Mouse (Mus musculus): ENCODE data around the gene Pcgf5. TPM values are rescaled to one million over a fixed set of nuclear protein-coding genes. Genes with fewer than 3 reads are reported as not detected.
A peak's percentile ranks its signal among the peaks of the same experiment; 100 is the strongest.

The Pcgf5 gene
- total RNA-seq (2021) = 10 to 100 TPM; 68.8 to 76.0 TPM

DNA sequence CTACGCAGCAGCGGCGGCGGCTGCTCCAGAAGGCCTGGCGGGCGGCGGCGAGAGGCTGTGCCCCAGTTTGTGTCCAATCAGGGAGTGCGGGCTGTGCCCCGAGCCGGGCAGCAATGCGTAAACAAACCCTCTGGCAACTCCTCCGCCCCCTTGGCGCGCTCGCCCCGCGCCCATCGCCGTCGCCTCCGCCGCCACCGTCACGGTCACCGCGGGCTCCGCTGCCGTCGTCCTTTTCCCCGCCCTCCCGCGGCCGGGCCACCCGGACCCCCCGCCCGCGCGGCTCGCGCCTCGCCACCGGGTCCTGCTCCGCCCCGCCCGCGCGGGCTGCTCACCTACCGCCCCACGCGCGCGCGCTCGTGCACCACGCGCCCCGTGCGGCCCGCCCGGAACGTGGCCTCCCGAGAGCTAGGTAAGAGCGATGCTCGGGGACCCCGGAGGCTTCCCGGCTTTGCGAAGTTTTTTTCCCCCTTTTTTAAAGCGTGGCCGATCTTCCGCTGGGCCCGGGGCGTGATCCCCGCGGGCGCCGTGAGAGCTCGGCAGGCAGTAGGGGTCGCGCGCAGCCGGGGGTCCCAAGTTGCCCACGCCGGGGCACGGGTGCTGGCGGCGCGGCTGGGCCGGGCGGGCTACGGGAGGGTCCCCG is at the start of gene Pcgf5:
Gene Pcgf5, plus strand, starts transcription at position 149 of the 640 bp plus-strand sequence.
- intact Hi-C loops (cut with DNase I) = loop anchor here (2.0 to 5.0 kb wide), 4 partner anchors 63 to 231 kb away; no protein-coding TSS in a partner anchor
- DNase-seq = peak; percentile 73 to 82

- DNase-seq = no peak
- intact Hi-C loops (cut with DNase I) = no loop called here
These were observed 42.6 kb upstream of the Pcgf5 start for GRCm38 (mm10) chr19:36305542-36305941.

DNA sequence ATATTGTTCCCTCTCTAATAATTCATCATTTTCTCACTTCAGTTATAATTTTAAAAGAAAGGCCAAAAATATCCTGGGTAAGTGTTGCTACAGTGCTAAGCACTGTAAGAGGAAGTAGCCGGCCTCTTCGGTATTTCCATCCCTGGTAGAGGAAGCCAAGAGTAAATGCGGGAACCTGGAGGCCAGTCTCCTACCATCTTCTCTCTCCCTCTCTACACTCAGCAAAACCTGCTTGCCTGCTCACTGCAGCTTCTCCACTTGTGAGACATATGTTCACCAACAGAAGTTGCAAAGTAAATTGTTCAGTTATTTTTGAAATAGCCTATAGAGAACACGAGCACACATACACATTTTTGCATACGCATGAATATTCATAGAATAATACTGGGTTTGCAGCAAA is 34.1 kb upstream of the Pcgf5 start:
- intact Hi-C loops (cut with DNase I) = no loop called here

DNA sequence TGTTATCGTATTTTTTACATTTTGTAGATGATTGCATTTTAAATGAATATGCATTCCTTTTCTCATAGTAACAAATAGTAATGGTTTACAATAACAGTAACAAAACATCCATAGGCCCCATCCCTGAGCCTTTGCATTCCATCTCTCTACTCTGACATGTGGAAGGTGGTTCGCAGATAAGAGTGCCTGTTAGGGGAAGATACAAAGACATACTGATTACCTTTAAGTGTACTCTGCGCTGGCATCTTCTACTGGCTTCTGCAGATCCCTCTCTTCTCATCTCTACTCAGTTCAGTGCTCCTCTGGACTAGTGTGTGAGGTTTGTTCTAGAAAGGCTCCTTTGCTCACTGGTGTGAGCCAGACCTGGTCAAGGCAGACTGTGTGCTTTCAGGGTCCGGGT is 28.4 kb upstream of the Pcgf5 start:
- intact Hi-C loops (cut with DNase I) = no loop called here
- no peak for DNase-seq

More for the DNA sequence above, 34.1 kb upstream of the Pcgf5 start:
- DNase-seq = no peak

- DNase-seq = no peak
- intact Hi-C loops (cut with DNase I) = no loop called here
These were observed 27.0 kb upstream of the Pcgf5 start for GRCm38 (mm10) chr19:36321066-36321465.

DNA sequence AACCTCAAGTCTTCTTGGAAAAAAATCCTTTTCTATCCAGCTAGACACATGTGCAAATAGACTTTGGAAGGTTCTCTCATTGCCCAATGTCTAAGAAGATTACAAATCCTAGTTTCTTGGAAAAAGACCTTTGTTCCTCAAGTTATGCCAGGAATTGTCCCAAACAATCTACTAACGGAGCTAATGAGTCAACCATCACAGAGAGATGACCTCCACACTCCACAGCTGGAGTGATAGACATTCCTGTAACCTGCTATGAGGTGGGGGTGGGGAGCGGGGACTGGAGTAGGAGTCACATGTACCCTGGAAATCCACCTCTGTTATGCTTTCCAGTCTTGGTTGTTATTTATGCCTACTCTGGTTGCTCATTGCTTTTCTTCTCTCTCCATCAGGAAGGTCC is 24.8 kb upstream of the Pcgf5 start:
- intact Hi-C loops (cut with DNase I) = no loop called here
- no peak for DNase-seq

DNA sequence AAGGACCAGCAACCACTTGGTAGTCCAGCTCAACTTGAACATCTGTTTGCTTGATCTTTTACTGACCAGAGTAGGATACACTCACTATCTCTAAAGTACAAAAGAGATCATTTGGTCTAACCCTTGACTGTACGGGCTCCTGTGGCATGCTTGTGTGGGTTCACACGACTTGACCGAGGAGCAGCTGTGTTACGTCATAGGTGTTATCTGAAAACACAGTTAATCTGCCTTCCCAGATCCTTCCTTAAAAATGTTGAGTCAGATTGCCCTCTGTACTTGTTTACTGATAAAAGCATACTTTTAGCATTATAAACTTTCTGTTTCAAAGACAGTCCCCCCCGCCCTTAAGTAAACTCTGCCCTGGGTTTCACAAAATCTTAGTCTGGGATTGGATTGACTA is 19.4 kb upstream of the Pcgf5 start:
- intact Hi-C loops (cut with DNase I) = no loop called here
- DNase-seq = no peak

DNA sequence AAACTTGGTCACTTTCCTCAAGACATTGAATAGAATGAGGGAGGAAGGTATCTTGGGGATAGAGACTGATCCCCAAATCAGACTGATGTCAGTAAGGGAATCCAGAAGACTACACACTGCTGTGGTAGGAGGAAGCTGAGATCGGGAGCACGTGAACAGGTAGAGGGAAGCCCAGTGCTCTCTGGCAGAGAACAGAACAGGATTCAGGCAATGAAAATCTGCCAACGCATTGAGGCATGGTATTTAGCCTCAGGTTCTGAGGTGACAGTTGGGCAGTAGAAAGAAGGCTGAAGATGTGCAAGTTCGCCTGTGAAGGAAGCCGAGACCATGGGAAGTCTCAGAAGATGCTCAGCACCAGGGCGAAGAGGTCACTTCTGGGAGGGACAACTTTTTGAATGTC is 733 bp upstream of the Pcgf5 start:
- intact Hi-C loops (cut with DNase I) = loop anchor here (5.0 kb wide), 3 partner anchors 80 to 230 kb away; no protein-coding TSS in a partner anchor
- DNase-seq = no peak

DNA sequence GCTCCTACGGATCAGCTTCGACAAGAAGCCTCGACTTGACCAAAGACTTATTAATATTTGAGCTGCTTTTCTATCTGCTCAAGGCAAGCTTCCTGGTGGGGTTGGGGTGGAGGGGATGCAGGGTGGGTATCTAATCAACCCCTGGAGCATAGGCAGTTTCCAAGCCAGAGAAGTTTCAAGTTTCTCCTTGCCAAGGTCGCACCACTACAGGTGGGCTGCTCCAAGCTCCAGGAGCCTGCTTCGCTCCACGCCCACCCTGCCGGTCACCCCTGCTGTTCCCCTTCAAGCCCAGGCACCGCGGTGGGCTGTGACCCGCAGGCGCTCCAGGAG is 313 bp upstream of the Pcgf5 start:
- DNase-seq = no peak

DNA sequence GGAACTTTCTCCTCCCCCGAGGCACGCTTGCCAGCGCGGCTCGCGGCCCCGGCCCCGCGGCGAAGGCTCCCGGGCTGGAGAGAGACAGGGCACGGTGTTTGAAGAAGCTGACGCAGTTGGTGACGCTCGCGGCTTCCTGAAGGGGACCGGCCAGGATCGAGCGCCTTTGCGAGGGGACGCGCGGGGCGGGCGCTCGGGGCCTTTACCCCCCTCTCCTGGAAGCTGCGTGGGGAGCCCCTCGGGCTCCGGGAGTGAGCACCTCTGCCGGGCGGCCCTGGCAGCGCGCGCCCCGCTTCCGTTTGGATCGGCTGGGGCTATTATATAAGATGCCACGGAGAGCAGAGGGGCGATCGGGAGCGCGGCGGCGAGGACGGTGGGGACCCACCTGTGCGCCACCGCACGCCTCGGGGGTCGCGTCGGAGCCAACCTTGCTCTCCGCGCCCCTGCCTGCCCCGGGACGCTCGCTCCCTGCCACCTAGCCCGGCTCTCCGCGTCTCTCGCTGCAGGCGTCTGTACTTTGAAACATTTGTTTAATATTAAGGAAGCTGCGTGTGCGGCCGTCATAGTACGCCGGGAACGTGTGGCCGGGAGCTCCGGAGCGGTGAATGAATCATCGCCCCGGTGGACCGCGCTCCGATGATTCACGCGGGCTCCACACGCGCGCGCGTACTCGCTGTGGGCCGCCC is 835 bp downstream of the Pcgf5 start:
- intact Hi-C loops (cut with DNase I) = loop anchor here (2.0 to 5.0 kb wide), 4 partner anchors 62 to 232 kb away; no protein-coding TSS in a partner anchor
- peak; percentile 51 to 69 for DNase-seq

More for the DNA sequence above, 313 bp upstream of the Pcgf5 start:
- intact Hi-C loops (cut with DNase I) = loop anchor here (2.0 to 5.0 kb wide), 4 partner anchors 63 to 230 kb away; no protein-coding TSS in a partner anchor

DNA sequence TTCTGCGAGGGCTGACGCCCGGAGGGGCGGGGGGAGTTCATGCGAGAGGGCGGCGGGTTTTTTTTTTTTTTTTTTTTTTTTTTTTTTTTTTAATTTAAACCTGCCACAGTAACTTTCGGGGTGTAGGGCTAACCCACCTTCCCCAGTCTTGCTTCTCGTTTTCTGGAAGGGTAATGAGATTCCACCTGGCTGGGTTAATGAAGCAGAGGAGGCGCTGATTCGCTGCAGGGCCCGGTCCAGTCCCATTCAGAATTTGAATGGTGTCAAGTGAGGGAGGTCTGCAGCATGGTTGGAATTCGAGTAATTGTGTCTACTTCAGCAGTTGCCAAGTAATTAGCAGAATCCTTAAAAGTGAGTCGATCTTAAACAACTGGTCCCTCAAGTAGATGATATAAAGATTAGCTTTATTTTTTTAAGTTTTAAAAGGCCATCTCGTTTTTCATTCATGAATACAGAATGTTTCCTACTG is 1.4 kb downstream of the Pcgf5 start:
- intact Hi-C loops (cut with DNase I) = loop anchor here (2.0 to 5.0 kb wide), 4 partner anchors 61 to 232 kb away; no protein-coding TSS in a partner anchor
- DNase-seq = no peak

GRCm38 (mm10) chr19:36350181-36350580 is 2.1 kb downstream of the Pcgf5 start:
- intact Hi-C loops (cut with DNase I) = no loop called here
- no peak for DNase-seq

- DNase-seq = no peak
- intact Hi-C loops (cut with DNase I) = no loop called here
These were observed 2.8 kb downstream of the Pcgf5 start for GRCm38 (mm10) chr19:36350870-36351269.

GRCm38 (mm10) chr19:36362541-36362940 is 14.4 kb downstream of the Pcgf5 start:
- intact Hi-C loops (cut with DNase I) = no loop called here

GRCm38 (mm10) chr19:36364757-36365156 is 16.6 kb downstream of the Pcgf5 start:
- DNase-seq = no peak
- intact Hi-C loops (cut with DNase I) = no loop called here

More at GRCm38 (mm10) chr19:36362541-36362940, 14.4 kb downstream of the Pcgf5 start:
- no peak for DNase-seq

GRCm38 (mm10) chr19:36371478-36371877 is 23.4 kb downstream of the Pcgf5 start:
- no peak for DNase-seq
- intact Hi-C loops (cut with DNase I) = no loop called here

- intact Hi-C loops (cut with DNase I) = no loop called here
- DNase-seq = no peak
These were observed 25.0 kb downstream of the Pcgf5 start for GRCm38 (mm10) chr19:36373056-36373621.

DNA sequence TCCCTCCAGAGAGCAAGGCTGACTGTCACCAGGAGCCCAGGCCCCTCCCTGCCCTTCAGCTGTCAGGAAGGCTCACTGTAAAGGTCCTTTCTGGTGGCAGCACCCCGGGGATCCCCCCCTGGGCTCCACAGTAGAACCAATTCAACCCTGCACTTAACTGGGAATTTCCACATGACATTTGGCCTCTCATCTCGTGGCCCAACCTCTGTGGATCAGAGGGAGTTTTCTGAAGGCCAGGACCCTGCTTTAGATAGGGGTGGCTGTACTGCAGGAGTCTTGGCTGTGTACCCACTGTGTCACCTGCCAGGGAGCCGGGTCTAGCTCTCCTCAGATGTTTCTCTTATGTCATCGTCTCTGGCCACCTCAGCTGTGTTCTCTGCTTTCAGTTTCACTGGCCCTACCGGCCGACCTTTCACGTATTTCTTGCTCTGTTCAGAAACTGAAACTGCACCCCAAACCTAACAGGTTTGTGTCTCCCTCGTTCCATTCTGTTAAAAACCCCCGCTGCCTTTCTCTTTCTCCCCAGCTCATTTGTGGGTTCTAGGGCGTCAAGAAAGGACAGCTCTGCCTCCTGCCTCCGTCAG is 27.2 kb downstream of the Pcgf5 start:
- intact Hi-C loops (cut with DNase I) = no loop called here
- peak; percentile 18 to 40 for DNase-seq

DNA sequence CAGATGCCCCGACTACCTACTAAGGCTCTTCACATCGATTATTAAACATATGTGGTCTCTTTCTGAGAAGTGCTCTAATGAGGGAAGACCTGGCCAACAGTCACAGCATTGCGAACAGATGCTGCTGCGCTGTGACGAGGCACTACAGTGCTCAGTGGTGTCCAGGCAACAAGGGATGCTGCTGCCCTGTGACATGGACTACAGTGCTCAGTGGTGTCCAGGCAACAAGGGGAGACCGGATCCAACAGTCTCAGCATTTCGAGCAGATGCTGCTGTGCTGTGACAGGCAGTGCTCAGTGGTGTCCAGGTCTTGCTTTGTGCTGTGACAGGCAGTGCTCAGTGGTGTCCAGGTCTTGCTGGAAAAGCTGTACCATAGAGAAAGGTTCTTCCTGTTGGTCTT is 29.6 kb downstream of the Pcgf5 start:
- intact Hi-C loops (cut with DNase I) = no loop called here
- no peak for DNase-seq

DNA sequence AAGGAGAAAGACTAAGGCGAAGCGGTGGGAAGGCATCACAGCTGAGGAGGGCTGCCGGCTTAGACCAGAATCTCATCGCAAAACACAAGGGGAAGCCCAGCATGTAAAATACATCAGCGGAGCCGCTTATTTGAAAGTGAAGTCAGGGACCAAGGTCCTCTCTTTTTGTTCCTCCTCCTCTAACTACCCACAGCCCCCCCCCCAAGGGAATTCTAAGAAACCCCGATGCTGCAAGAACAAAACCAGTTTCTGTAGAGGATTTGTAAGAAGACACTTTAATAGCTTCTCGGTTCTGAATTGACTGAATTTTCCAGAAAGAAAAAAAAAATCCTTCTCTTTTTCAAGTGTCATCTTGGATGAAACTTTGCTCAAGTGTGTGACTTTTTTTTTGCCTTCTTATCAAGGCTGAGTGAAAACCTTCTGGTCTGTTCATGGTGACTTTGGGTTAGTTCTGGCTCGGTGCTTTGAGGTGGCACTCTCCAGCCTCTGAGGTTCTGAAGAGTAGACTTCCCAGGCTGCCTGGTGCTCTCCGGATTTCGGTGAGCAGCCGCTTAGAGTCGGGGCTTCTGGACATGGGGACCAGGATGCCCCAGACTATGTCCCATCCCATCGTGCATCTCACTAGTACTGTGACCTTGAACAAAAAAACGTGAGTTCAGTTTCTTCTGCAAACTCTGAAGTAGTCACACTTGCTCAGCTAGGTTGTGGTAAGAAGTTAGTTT is 30.6 kb downstream of the Pcgf5 start:
- intact Hi-C loops (cut with DNase I) = no loop called here
- DNase-seq = no peak

DNA sequence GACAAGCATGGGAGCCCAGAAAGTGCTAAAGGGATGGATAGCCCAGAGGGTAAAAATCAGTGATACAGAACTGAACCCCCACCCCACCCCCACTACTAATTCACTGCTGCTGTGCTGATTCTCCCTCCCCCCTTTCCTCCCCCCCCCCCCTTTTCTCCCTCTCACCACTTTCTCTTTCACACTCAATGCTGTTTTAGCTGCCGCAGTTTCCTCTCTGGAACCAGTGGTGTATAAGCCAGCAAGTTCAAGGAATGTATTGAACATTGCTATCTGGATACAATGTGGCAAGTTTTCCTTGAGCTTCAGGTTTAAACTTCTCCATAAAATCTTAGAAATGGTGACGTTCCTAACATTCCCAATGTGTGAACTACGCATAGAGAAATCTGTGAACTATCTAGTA is 34.8 kb downstream of the Pcgf5 start:
- DNase-seq = no peak
- intact Hi-C loops (cut with DNase I) = no loop called here

Data from heart, postnatal 36 days (tissue).